Mouse (Mus musculus) limb, embryonic 15.5 days (tissue): ENCODE measurements around the gene Dnah2. TPM values are rescaled to one million over a fixed set of nuclear protein-coding genes. Genes with fewer than 3 reads are reported as not detected.

Experiments
- ATAC-seq: fragments of 200-750 bp; cut with Nextera tagmentation; 2 replicates; pipeline ENCODE4 v1.8.0; 2017; ENCODE audit warnings: low read depth, moderate TSS enrichment; ENCODE audit not compliant: insufficient number of reproducible peaks, low FRiP score, low TSS enrichment
- H3K27ac ChIP-seq: fragments of 300-500 bp; sonication (generic); 2 replicates; pipeline ENCODE4 v1.5.1; 2015; ENCODE audit warnings: moderate library complexity, mild to moderate bottlenecking, inconsistent platforms
- H3K27me3 ChIP-seq: fragments of 300-500 bp; sonication (generic); 2 replicates; pipeline ENCODE4 v1.6.1; 2015; ENCODE audit warnings: inconsistent platforms
- H3K36me3 ChIP-seq: fragments of 300-500 bp; sonication (generic); 2 replicates; pipeline ENCODE4 v1.6.1; 2015; ENCODE audit warnings: inconsistent platforms
- H3K4me1 ChIP-seq: fragments of 300-500 bp; sonication (generic); 2 replicates; pipeline ENCODE4 v1.6.1; 2015; ENCODE audit warnings: inconsistent platforms
- H3K4me2 ChIP-seq: fragments of 300-500 bp; sonication (generic); 2 replicates; pipeline ENCODE4 v1.6.1; 2015; ENCODE audit warnings: mild to moderate bottlenecking, inconsistent platforms
- H3K4me3 ChIP-seq: fragments of 300-500 bp; sonication (generic); 2 replicates; pipeline ENCODE4 v1.5.1; 2015; ENCODE audit warnings: mild to moderate bottlenecking, inconsistent platforms
- H3K9ac ChIP-seq: fragments of 300-500 bp; sonication (generic); 2 replicates; pipeline ENCODE4 v1.6.1; 2015; ENCODE audit warnings: inconsistent platforms
- H3K9me3 ChIP-seq: fragments of 300-500 bp; sonication (generic); 2 replicates; pipeline ENCODE4 v1.6.1; 2016; ENCODE audit warnings: inconsistent platforms
- WGBS: fragments of 180-500 bp; shearing (Covaris S2); methylation state at CpG from one replicate; pipeline ENCODE4 v1.1.7; 2015; 5-methylcytosine and 5-hydroxymethylcytosine counted together
- polyA plus RNA-seq: library from polyadenylated mRNA; unstranded; fragments of >200 nt; fragmentation: Nextera tagmentation; extraction: Ambion mirVana; gene quantifications from 2 replicates; pipeline ENCODE4 v1.2.1, GENCODE M21; 2015

Dnah2 gene
- polyA plus RNA-seq, 1 experiment from 2014 or later = 3.0 TPM

DNA sequence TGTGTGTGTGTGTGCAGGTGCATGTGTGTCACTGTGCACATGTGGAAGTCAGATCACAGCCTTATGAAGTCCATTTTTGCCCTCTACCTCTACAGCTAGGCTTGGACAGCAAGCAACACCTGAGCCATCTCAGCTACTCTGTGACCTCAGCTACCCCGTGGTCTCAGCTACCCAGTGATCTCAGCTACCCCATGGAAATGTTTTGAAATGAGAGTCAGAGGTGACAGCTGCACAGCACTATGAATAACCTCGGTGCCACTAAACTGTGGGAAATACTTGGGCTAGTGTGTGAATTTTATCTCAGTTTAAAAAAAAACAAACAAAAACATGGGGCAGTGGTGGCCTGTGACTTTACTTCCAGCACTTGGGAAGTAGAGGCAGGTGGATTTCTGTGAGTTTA, 58.0 kb downstream of the Dnah2 start:
- no peak overlapping the region for H3K27ac ChIP-seq
- H3K9me3 ChIP-seq = no peaks in the 10 kb centered on the region
- no peak for ATAC-seq
- 77% methylated on average over 2 of the region's 2 CpGs for WGBS
- H3K4me2 ChIP-seq = no peak overlapping the region
- H3K4me1 ChIP-seq = 0 out of 2 replicates have a peak, but pooled peaks cover 3% of the 10 kb centered on the region
- H3K4me3 ChIP-seq = no peak overlapping the region
- H3K36me3 ChIP-seq = no peaks in the 10 kb centered on the region
- no peak overlapping the region for H3K9ac ChIP-seq
- no peaks in the 10 kb centered on the region for H3K27me3 ChIP-seq

DNA sequence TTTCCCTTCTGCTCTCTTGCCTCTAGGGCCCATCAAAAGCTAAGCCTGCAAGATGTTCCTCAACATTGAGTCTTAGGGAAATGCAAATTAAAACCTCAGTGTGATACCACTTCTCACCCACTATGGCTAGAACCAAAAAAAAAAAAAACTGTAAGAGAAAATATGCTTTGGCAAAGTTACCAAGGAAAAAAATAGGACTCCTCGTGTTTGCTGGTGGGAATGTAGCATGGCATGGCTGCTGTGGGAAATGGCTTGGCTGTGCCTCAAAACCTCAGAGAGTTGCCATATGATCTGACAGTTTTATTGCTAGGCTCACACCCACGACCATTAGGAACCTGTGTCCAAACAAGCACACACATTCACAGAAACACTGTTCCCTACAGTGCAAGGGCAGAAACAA, 61.4 kb downstream of the Dnah2 start:
- Histone ChIP-seq H3K9ac (no peak overlapping the region), H3K36me3 (no peaks in the 10 kb centered on the region), H3K9me3 (no peaks in the 10 kb centered on the region), H3K4me1 (no peaks in the 10 kb centered on the region), H3K27ac (no peak overlapping the region), H3K4me2 (no peak overlapping the region), H3K4me3 (no peak overlapping the region), H3K27me3 (no peaks in the 10 kb centered on the region)
- ATAC-seq = no peak
- WGBS = 27% methylated on average over 2 of the region's 2 CpGs

DNA sequence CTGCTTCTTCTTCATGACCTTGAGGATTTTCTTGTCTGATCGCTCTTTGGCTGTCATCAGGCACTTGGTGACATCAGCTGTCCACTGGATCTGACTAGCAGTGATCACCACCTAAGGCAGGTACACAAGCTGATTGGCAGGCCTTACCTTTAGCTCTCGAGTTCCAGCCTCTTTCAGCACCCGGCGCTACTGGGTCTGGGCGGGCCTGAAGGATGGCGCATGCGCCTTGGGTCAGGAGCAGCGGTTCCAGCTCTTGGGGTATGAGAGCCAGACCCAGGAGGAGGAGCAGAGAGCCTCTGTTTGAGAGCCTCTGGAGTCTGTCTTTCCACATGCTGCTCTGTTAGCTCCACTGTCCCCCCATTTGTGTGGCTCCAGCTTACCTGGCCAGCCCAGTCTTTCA, 71.3 kb downstream of the Dnah2 start:
- Histone ChIP-seq H3K27me3 (no peaks in the 10 kb centered on the region), H3K4me2 (no peak overlapping the region), H3K9ac (no peak overlapping the region), H3K4me1 (no peaks in the 10 kb centered on the region), H3K36me3 (no peaks in the 10 kb centered on the region), H3K4me3 (no peak overlapping the region), H3K27ac (no peak overlapping the region), H3K9me3 (no peaks in the 10 kb centered on the region)
- 91% methylated on average over 8 of the region's 8 CpGs for WGBS
- ATAC-seq = no peak

DNA sequence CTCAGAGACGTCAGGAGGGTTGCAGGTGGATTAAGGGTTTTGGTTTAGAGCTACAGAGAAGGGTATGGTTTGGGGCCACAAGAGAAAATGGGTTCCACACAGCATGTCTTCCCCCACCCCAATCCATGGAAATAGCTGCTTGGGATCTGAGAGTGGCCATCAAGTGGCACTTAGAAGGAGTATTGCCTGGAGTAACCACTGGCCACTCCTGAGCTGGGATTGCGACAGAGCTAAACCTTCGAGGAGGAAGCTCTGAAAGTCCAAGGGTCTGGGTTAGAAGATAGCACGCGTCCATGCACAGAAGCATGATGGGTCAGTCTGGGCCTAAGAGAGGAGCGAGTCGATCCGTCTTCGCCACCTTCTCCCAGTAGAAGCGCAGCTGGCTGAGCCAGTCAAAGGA, 72.1 kb downstream of the Dnah2 start:
- Histone ChIP-seq H3K9me3 (no peaks in the 10 kb centered on the region), H3K4me3 (no peak overlapping the region), H3K9ac (no peak overlapping the region), H3K27ac (no peak overlapping the region), H3K4me1 (peaks cover 2% of the 10 kb centered on the region), H3K27me3 (no peaks in the 10 kb centered on the region), H3K4me2 (no peak overlapping the region), H3K36me3 (no peaks in the 10 kb centered on the region)
- WGBS = 92% methylated on average over 10 of the region's 10 CpGs
- ATAC-seq = no peak

DNA sequence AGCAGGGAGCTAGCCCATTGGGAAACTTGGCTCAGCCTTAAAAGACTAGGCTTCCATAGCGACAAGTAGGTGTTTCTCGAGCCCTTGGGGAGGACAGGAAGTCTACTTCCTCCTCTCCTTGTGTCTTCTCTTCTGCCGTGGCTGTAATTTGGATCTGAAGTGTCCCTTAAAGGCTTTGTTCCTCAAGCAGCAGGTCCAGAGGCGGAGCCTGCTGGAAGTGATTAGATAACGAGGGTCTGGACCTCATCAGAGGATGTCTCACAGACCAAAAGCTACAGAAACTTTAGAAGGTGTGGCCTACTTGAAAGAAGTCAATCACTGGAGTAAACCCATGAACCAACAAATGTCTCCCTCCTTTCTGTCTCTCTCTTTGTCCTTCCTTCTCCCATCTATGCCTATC, 74.2 kb downstream of the Dnah2 start:
- Histone ChIP-seq H3K4me2 (no peak overlapping the region), H3K9me3 (no peaks in the 10 kb centered on the region), H3K36me3 (no peaks in the 10 kb centered on the region), H3K4me3 (no peak overlapping the region), H3K27ac (no peak overlapping the region), H3K4me1 (peaks cover 6% of the 10 kb centered on the region), H3K9ac (no peak overlapping the region), H3K27me3 (no peaks in the 10 kb centered on the region)
- 32% methylated on average over 5 of the region's 5 CpGs for WGBS
- no peak for ATAC-seq

DNA sequence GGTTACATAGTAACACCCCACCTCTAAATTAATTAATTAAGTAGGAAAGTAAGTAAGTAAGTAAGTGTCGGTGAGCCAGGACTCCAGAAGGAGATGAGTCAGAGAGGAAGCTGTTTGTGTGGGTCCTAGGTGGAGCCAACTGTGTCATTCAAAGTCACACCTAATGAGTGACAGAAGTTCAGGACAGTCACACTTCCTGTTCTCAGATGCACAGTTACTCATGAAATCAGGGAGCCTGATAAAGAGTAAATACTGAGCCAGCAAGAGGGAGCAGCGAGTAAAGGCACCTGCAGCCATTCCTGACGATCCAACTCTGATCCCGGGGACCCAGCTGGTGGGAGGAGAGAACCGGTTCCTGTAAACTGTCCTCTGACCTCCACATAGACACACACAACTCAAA, 76.2 kb downstream of the Dnah2 start:
- no peaks in the 10 kb centered on the region for H3K9me3 ChIP-seq
- no peaks in the 10 kb centered on the region for H3K36me3 ChIP-seq
- H3K27me3 ChIP-seq = no peaks in the 10 kb centered on the region
- 69% methylated on average over 5 of the region's 5 CpGs for WGBS
- no peak overlapping the region for H3K27ac ChIP-seq
- H3K4me2 ChIP-seq = no peak overlapping the region
- H3K4me1 ChIP-seq = peaks cover 6% of the 10 kb centered on the region
- H3K4me3 ChIP-seq = no peak overlapping the region
- H3K9ac ChIP-seq = no peak overlapping the region
- no peak for ATAC-seq

DNA sequence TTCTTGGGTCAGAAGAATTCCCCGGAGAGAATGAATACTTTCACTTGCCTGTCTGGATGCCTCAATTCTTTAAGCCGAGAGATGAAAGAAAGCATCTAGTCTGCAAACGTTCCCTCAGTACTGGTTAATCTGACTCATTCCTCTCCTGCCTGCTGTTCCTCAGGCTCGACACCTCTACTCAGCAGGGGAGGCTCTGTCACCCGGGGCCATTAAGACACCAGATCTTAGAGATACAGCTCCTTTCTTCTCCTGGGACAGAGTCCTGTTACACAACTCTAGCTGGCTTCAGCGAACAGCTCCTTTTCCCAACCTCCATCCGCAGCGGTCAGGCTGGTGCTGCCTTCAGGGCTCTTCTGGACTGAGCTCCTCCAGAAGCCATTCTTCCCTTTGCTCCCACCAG, 77.4 kb downstream of the Dnah2 start:
- Histone ChIP-seq H3K9ac (no peak overlapping the region), H3K27ac (no peak overlapping the region), H3K4me3 (no peak overlapping the region), H3K27me3 (no peaks in the 10 kb centered on the region), H3K9me3 (no peaks in the 10 kb centered on the region), H3K4me2 (no peak overlapping the region), H3K4me1 (peaks cover 6% of the 10 kb centered on the region), H3K36me3 (no peaks in the 10 kb centered on the region)
- ATAC-seq = no peak
- WGBS = 9% methylated on average over 8 of the region's 8 CpGs

DNA sequence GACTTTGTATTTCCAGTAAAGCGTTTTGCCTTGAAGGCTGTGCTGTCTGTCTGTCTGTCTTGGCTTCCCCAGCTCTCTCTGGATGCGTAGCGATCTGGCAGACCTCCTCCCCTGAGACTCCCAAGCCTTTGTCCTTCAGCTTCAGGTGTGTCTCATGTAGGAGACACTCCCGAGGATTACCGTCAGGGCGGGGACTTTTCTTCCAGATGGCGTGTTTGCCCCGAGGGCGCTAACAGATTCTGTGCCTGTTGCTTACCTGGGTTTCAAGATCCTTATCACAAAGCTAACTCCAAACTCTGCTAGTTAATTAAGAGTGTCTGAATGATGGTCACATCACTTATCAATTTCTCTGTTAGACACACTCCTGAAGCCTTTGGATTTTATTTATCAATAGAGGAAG, 79.6 kb downstream of the Dnah2 start:
- H3K36me3 ChIP-seq = no peaks in the 10 kb centered on the region
- H3K4me1 ChIP-seq = peaks cover 6% of the 10 kb centered on the region
- no peaks in the 10 kb centered on the region for H3K27me3 ChIP-seq
- H3K4me3 ChIP-seq = no peak overlapping the region
- WGBS = 66% methylated on average over 9 of the region's 9 CpGs
- H3K4me2 ChIP-seq = no peak overlapping the region
- ATAC-seq = no peak
- no peak overlapping the region for H3K27ac ChIP-seq
- H3K9me3 ChIP-seq = no peaks in the 10 kb centered on the region
- H3K9ac ChIP-seq = no peak overlapping the region

DNA sequence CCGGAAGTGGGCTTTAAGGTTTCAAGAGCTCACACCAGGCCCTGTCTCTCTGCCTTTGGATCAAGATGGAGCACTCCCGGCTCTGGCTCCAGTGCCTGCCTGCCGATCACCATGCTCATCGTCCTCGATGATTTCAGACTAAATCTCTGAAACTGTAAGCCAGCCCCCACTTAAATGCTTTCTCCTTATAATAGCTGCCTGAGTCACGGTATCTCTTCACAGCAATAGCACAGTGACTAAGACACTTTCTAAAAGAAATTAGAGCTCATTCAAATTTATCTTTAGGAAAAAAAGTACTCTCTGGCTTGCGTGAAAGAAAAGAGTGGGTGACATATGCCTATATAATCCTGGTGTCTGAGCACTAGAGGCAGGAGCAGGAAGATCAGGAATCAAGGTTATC, 84.9 kb downstream of the Dnah2 start:
- no peaks in the 10 kb centered on the region for H3K27me3 ChIP-seq
- H3K4me3 ChIP-seq = no peak overlapping the region
- H3K36me3 ChIP-seq = no peaks in the 10 kb centered on the region
- H3K4me2 ChIP-seq = no peak overlapping the region
- no peak overlapping the region for H3K27ac ChIP-seq
- ATAC-seq = no peak
- no peaks in the 10 kb centered on the region for H3K4me1 ChIP-seq
- no peak overlapping the region for H3K9ac ChIP-seq
- 96% methylated on average over 7 of the region's 7 CpGs for WGBS
- no peaks in the 10 kb centered on the region for H3K9me3 ChIP-seq

DNA sequence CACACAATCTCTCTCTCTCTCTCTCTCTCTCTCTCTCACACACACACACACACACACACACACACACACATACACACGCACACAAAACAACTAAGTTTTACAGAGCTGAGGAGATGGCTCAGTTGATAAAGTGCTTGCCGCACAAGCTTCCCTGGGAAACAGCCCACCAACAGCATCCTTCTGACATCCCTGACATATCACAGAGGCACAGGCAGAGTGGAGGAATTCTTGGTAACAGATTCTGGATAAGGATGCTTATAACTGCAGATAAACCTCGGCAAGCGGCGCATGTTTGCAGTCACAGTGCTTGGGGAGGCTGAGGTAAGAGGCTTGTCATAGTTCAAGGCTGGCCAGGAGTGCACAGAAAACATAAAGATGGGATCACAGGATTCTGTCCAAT, 87.3 kb downstream of the Dnah2 start:
- no peaks in the 10 kb centered on the region for H3K4me1 ChIP-seq
- no peak overlapping the region for H3K4me3 ChIP-seq
- no peak for ATAC-seq
- no peaks in the 10 kb centered on the region for H3K36me3 ChIP-seq
- 49% methylated on average over 5 of the region's 5 CpGs for WGBS
- H3K27ac ChIP-seq = no peak overlapping the region
- H3K9ac ChIP-seq = no peak overlapping the region; the same call in 1 of the 2 replicates
- H3K27me3 ChIP-seq = no peaks in the 10 kb centered on the region
- H3K4me2 ChIP-seq = no peak overlapping the region
- no peaks in the 10 kb centered on the region for H3K9me3 ChIP-seq

DNA sequence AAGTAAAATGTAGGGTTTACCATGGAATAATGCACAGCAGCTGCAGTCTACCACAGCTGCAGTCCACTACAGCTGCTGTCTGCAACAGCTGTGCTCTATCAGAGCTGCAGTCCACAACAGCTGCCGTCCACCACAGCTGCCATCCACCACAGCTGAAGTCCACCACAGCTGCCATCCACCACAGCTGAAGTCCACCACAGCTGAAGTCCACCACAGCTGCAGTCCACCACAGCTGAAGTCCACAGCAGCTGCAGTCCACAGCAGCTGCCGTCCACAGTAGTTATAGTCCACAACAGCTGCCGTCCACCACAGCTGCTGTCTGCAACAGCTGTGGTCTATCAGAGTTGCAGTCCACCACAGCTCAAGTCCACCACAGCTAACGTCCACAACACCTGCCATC, 89.0 kb downstream of the Dnah2 start:
- H3K9ac ChIP-seq = no peak overlapping the region
- ATAC-seq = no peak
- no peak overlapping the region for H3K4me3 ChIP-seq
- no peaks in the 10 kb centered on the region for H3K9me3 ChIP-seq
- no peak overlapping the region for H3K4me2 ChIP-seq
- no peaks in the 10 kb centered on the region for H3K36me3 ChIP-seq
- no peaks in the 10 kb centered on the region for H3K4me1 ChIP-seq
- H3K27me3 ChIP-seq = no peaks in the 10 kb centered on the region
- H3K27ac ChIP-seq = no peak overlapping the region
- WGBS = 63% methylated on average over 4 of the region's 4 CpGs

DNA sequence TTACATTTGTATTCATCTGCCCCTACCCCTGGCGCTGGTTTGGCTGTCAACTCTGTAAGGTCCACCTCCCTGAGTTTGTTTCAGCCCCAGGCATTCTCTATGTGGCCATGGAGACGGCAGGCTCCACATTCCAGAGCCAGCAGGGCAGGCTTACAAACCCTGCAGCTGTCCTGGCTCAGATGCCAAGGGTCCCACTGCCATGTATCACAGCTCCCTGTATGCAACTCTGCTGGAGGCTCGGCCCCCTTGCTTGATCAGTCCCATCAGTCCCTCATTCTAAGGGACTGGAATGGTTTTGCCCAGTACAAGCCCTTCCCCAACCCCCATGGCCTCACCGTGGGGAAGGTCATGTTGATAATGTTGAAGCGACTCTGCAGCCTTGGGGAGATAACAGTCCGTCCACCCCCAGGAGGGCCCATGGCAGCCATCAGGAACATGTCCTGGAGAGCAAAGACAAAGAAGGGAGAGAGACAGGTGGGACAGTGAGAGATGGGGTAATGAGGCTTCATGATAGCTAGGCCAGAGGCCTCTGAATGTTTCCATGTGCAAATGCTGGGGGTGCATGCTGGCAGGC, 91.8 kb downstream of the Dnah2 start:
- H3K9me3 ChIP-seq = no peaks in the 10 kb centered on the region
- no peaks in the 10 kb centered on the region for H3K27me3 ChIP-seq
- no peak overlapping the region for H3K4me3 ChIP-seq
- H3K27ac ChIP-seq = peak overlapping the region; percentile 11; the same call in 1 of the 2 replicates
- no peaks in the 10 kb centered on the region for H3K36me3 ChIP-seq
- peaks cover 17% of the 10 kb centered on the region for H3K4me1 ChIP-seq
- no peak; the same call in 1 of the 2 replicates for ATAC-seq
- no peak overlapping the region for H3K9ac ChIP-seq
- WGBS = 44% methylated on average over 6 of the region's 6 CpGs
- H3K4me2 ChIP-seq = no peak overlapping the region
